Mouse (Mus musculus): Measurements from ENCODE around the gene Alk. TPM values are rescaled to one million over a fixed set of nuclear protein-coding genes. Genes with fewer than 3 reads are reported as not detected.

Gene Alk
- polyA plus RNA-seq (2015; fragmentation: Nextera tagmentation; extraction: Ambion mirVana), result 0.02 and 0.06 TPM in 2 replicates

GRCm38 (mm10) chr17:72604610-72604980 is at the start of gene Alk:
TSS of gene Alk (minus strand) at chr17:72604627.
- no peaks in the 10 kb centered on the region for H3K36me3 ChIP-seq
- ATAC-seq (ENCODE audit: low read depth), result peak; percentile 85
- H3K27me3 ChIP-seq, result peaks cover 28% of the 10 kb centered on the region
- peak; percentile 57 for DNase-seq
- H3K9ac ChIP-seq, result no peak within 1 kb of the TSS
- under 1% methylated on average over 30 of the region's 32 CpGs for WGBS (ENCODE audit: insufficient replicate concordance)
- peaks cover 7% of the 10 kb centered on the region; the same call in 1 of the 2 replicates for H3K4me1 ChIP-seq (replicated peaks)
- no peak within 1 kb of the TSS for H3K27ac ChIP-seq
- peak within 1 kb of the TSS; percentile 40 for H3K4me3 ChIP-seq (replicated peaks)
- H3K9me3 ChIP-seq (replicated peaks), result no peaks in the 10 kb centered on the region
- H3K4me2 ChIP-seq, result peak within 1 kb of the TSS; percentile 59

DNA sequence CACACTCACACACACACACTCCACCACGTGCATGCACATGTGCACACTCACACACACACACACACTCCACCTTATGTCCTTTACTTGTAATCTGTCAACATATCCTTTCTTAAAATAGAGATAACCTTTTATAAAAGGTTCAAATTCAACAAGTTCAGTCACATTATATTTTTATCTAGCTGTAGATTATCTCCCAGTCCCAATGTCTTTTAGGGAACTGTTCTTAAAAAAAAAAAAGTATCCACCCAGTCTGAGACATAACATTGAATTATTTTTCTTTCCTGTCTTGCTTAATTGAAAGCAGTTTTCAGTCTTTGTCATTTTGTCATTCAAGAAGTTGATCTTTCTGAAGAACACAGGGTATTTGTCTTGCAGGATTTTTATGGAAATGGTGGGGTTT is 48.4 kb upstream of the Alk start:
- H3K9ac ChIP-seq, result no peak overlapping the region
- no peaks in the 10 kb centered on the region for H3K36me3 ChIP-seq
- H3K27ac ChIP-seq, result no peak overlapping the region
- ATAC-seq (ENCODE audit: low read depth), result no peak
- H3K4me1 ChIP-seq (replicated peaks), result no peaks in the 10 kb centered on the region
- no peak overlapping the region for H3K4me3 ChIP-seq (replicated peaks)
- 46% methylated on average over 1 of the region's 1 CpGs for WGBS (ENCODE audit: insufficient replicate concordance)
- H3K9me3 ChIP-seq (replicated peaks), result 0 out of 2 replicates have a peak, but pooled peaks cover 2% of the 10 kb centered on the region
- H3K27me3 ChIP-seq, result no peaks in the 10 kb centered on the region
- no peak overlapping the region for H3K4me2 ChIP-seq
- no peak for DNase-seq

DNA sequence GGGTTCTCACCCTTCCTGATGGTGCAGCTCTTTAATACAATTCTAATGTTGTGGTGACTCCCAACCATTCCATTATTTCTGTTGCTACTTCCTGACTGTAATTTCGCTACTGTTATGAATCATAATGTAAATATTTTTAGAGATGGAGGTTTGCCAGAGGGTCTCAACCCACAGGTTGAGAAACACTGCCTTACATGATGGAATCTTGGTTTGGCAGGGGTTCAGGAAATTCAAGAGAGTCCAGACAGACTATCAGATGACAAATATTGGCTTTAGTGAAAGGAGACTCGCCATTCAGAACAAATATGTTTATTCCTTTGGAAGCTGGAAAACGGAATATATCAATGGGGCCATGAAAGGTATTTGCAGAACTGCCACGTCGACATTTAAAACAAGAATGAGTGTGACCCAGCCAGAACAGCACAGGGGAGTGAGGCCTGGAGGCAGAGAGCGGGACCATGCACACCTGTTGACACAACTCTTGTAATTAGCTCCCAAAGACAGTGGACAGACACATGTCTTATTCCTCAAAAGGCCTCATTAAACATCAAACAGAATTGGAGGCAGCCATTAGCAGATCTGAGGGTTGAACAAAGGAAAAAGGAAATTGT is 44.3 kb upstream of the Alk start:
- Histone ChIP-seq H3K9ac (no peak overlapping the region), H3K9me3 (replicated peaks) (0 out of 2 replicates have a peak, but pooled peaks cover 10% of the 10 kb centered on the region), H3K27me3 (no peaks in the 10 kb centered on the region), H3K36me3 (no peaks in the 10 kb centered on the region), H3K4me2 (no peak overlapping the region), H3K27ac (no peak overlapping the region), H3K4me1 (replicated peaks) (no peaks in the 10 kb centered on the region), H3K4me3 (replicated peaks) (no peak overlapping the region)
- no peak for DNase-seq
- WGBS (ENCODE audit: insufficient replicate concordance), result 35% methylated on average over 6 of the region's 6 CpGs
- ATAC-seq (ENCODE audit: low read depth), result no peak

- Histone ChIP-seq H3K4me3 (replicated peaks) (no peak overlapping the region), H3K4me2 (no peak overlapping the region), H3K27ac (no peak overlapping the region), H3K9ac (no peak overlapping the region), H3K9me3 (replicated peaks) (0 out of 2 replicates have a peak, but pooled peaks cover 11% of the 10 kb centered on the region), H3K27me3 (no peaks in the 10 kb centered on the region), H3K36me3 (no peaks in the 10 kb centered on the region), H3K4me1 (replicated peaks) (no peaks in the 10 kb centered on the region)
- 46% methylated on average over 5 of the region's 5 CpGs for WGBS (ENCODE audit: insufficient replicate concordance)
- no peak for ATAC-seq (ENCODE audit: low read depth)
- DNase-seq, result no peak
Observed at GRCm38 (mm10) chr17:72646167-72646566, 41.7 kb upstream of the Alk start.

- H3K4me1 ChIP-seq (replicated peaks), result no peaks in the 10 kb centered on the region
- no peaks in the 10 kb centered on the region for H3K36me3 ChIP-seq
- H3K4me2 ChIP-seq, result no peak overlapping the region
- H3K9ac ChIP-seq, result no peak overlapping the region
- ATAC-seq (ENCODE audit: low read depth) (no peak), DNase-seq (no peak)
- no peak overlapping the region for H3K27ac ChIP-seq
- H3K27me3 ChIP-seq, result no peaks in the 10 kb centered on the region
- no peak overlapping the region for H3K4me3 ChIP-seq (replicated peaks)
- 40% methylated on average over 4 of the region's 4 CpGs for WGBS (ENCODE audit: insufficient replicate concordance)
- H3K9me3 ChIP-seq (replicated peaks), result 0 out of 2 replicates have a peak, but pooled peaks cover 13% of the 10 kb centered on the region
Observed at GRCm38 (mm10) chr17:72640095-72640494, 35.7 kb upstream of the Alk start.

DNA sequence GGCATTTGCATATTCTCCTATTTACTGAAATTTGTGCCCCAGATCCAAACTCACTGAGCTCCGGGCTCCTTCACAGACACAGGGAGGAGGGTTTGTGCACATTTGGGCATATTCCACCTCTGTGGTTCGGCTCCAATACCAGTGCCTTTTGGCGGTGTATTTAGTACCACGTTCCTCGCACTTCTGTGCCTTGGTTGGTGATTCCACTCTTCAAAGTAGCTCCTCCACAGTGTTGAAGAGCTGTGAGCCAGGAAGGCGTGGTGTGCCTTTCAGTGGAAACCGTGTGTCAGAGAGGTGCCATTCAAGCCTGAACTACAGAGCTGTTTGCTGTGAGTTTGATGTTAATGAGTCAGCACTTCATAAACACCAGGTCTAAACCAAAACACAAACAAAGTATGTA is 35.0 kb upstream of the Alk start:
- Histone ChIP-seq H3K9ac (no peak overlapping the region), H3K27me3 (no peaks in the 10 kb centered on the region), H3K4me1 (replicated peaks) (no peaks in the 10 kb centered on the region), H3K9me3 (replicated peaks) (0 out of 2 replicates have a peak, but pooled peaks cover 10% of the 10 kb centered on the region), H3K27ac (no peak overlapping the region), H3K4me3 (replicated peaks) (no peak overlapping the region), H3K4me2 (no peak overlapping the region), H3K36me3 (no peaks in the 10 kb centered on the region)
- ATAC-seq (ENCODE audit: low read depth), result no peak
- 69% methylated on average over 7 of the region's 7 CpGs for WGBS (ENCODE audit: insufficient replicate concordance)
- no peak for DNase-seq

DNA sequence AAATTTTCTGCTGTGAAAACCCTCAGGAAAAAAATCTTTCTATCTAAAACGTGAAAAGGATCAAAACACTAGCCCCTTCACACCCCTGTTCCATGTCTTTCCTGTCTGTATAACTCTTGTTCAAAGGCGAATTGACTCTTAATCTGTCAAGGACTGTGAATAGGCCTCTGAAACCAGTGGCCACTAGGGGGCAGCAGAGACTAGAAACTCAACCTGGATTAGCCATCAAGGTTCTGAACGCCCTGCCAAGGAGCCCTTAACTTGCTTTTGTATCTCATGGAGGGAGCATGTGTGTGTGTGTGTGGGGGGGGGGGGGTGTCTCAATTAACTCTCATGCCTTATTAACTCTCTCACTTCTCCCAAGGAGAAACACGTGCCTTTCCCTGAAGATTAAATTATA is 1.8 kb upstream of the Alk start:
- WGBS (ENCODE audit: insufficient replicate concordance), result 10% methylated on average over 4 of the region's 4 CpGs
- no peak overlapping the region for H3K9ac ChIP-seq
- ATAC-seq (ENCODE audit: low read depth), result no peak

DNA sequence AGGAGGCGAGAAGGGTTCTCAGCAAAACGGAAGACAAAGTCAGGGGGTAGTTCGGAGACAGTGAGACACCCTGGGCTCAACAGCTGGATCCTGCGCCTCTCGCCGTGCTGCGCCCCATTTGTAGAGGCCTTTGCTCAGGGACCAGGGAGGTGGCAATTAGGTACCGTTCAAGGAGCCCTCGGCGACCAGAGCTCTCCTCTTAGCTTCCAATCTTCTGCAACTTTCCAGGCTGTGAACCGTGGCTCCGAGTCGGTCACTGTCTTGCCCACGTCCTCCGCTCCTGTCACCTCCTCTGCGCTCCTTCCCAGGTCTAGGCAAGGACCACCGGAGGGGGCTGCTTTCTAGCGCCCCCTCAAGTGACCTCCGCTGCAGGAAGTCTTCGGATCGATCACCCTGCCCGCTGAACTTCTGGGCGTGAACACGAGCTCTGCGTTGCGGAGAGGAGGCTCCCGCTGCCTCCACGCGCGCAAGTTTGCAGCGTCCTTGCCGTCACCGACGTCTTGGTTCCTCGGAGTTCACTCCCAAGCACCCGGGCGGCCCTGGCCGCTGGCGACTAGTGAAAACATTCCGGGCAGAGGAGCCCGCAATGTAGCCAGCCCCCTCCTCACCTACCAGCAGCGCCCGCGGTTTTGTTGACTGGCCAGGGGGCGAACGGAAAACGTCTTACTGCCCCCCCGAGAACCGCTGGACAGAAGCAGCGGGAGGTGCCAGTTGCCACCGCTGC is 379 bp downstream of the Alk start:
- Histone ChIP-seq H3K9me3 (replicated peaks) (no peaks in the 10 kb centered on the region), H3K27me3 (peaks cover 28% of the 10 kb centered on the region), H3K4me1 (replicated peaks) (peaks cover 7% of the 10 kb centered on the region; the same call in 1 of the 2 replicates), H3K9ac (no peak overlapping the region), H3K4me2 (peak overlapping the region; percentile 59), H3K36me3 (no peaks in the 10 kb centered on the region), H3K4me3 (replicated peaks) (peak overlapping the region; percentile 40), H3K27ac (no peak overlapping the region)
- DNase-seq (no peak), ATAC-seq (ENCODE audit: low read depth) (no peak)
- WGBS (ENCODE audit: insufficient replicate concordance), result 4% methylated on average over 51 of the region's 51 CpGs

More for the DNA sequence above, 1.8 kb upstream of the Alk start:
- no peak overlapping the region for H3K27ac ChIP-seq
- H3K4me2 ChIP-seq, result no peak overlapping the region
- DNase-seq, result peak; percentile 24
- H3K4me1 ChIP-seq (replicated peaks), result peaks cover 7% of the 10 kb centered on the region; the same call in 1 of the 2 replicates
- H3K9me3 ChIP-seq (replicated peaks), result no peaks in the 10 kb centered on the region
- H3K27me3 ChIP-seq, result peaks cover 28% of the 10 kb centered on the region
- no peak overlapping the region for H3K4me3 ChIP-seq (replicated peaks)
- no peaks in the 10 kb centered on the region for H3K36me3 ChIP-seq

- Histone ChIP-seq H3K9ac (no peak overlapping the region), H3K4me1 (replicated peaks) (peaks cover 7% of the 10 kb centered on the region; the same call in 1 of the 2 replicates), H3K4me2 (no peak overlapping the region), H3K27ac (no peak overlapping the region), H3K9me3 (replicated peaks) (no peaks in the 10 kb centered on the region), H3K4me3 (replicated peaks) (no peak overlapping the region), H3K36me3 (no peaks in the 10 kb centered on the region), H3K27me3 (peaks cover 28% of the 10 kb centered on the region)
- ATAC-seq (ENCODE audit: low read depth) (peak; percentile 46; the same call in 1 of the 2 replicates), DNase-seq (peak; percentile 23)
- 3% methylated on average over 40 of the region's 40 CpGs for WGBS (ENCODE audit: insufficient replicate concordance)
Observed at GRCm38 (mm10) chr17:72603118-72603885, 1.1 kb downstream of the Alk start.

GRCm38 (mm10) chr17:72600806-72601205 is 3.6 kb downstream of the Alk start:
- WGBS (ENCODE audit: insufficient replicate concordance), result 75% methylated on average over 5 of the region's 5 CpGs
- peaks cover 28% of the 10 kb centered on the region for H3K27me3 ChIP-seq

GRCm38 (mm10) chr17:72587671-72588070 is 16.8 kb downstream of the Alk start:
- 60% methylated on average over 3 of the region's 3 CpGs for whole genome bisulfite sequencing (ENCODE audit: insufficient replicate concordance)
- H3K27ac ChIP-seq, result no peak overlapping the region
- H3K4me3 ChIP-seq (replicated peaks), result no peak overlapping the region
- H3K4me2 ChIP-seq, result no peak overlapping the region
- H3K9ac ChIP-seq, result no peak overlapping the region
- DNase-seq (no peak), ATAC-seq (ENCODE audit: low read depth) (no peak)
- H3K27me3 ChIP-seq, result no peaks in the 10 kb centered on the region
- H3K9me3 ChIP-seq (replicated peaks), result no peaks in the 10 kb centered on the region; the same call in 1 of the 2 replicates
- no peaks in the 10 kb centered on the region for H3K4me1 ChIP-seq (replicated peaks)
- no peaks in the 10 kb centered on the region for H3K36me3 ChIP-seq

More at GRCm38 (mm10) chr17:72600806-72601205, 3.6 kb downstream of the Alk start:
- no peak overlapping the region for H3K9ac ChIP-seq
- no peak for ATAC-seq (ENCODE audit: low read depth)
- H3K36me3 ChIP-seq, result no peaks in the 10 kb centered on the region
- no peak overlapping the region for H3K4me2 ChIP-seq
- H3K4me3 ChIP-seq (replicated peaks), result no peak overlapping the region
- H3K9me3 ChIP-seq (replicated peaks), result no peaks in the 10 kb centered on the region
- H3K4me1 ChIP-seq (replicated peaks), result peaks cover 7% of the 10 kb centered on the region; the same call in 1 of the 2 replicates
- H3K27ac ChIP-seq, result no peak overlapping the region
- no peak for DNase-seq

Measured in liver, embryonic 13.5 days (tissue).